Mouse (Mus musculus): ENCODE measurements around the gene Tbc1d9b.
"Not testable (repeated sequence)": the region's sequence is repeated elsewhere in the genome, so short reads cannot be mapped to it uniquely, and the experiment has no call there.

The Tbc1d9b gene

GRCm38 (mm10) chr11:50138206-50138822 lies 7.1 kb downstream of the Tbc1d9b start:
- no peak for DNase-seq (ENCODE audit: low spot score in 2 of 2)

DNA sequence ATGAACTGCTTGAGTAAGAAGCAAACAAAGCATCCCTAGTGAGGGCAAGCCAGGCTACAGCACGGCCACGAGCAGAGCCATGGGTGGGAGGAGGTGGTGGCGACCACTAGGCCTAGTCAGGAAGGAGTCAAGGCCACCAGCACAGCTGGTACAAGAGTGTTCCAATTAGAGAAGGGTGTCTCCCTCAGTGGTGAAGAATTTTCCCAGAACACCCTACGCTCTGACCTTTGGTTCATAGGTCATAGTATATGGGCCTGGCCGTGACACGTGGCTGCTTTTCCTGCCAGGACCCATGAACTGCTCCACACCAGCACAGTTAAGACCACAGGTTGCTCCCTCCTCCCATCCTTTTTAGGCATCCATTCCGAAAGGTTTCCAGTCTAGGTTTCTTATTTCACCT lies 8.4 kb downstream of the Tbc1d9b start:
- DNase-seq (ENCODE audit: low spot score in 2 of 2): no peak

DNA sequence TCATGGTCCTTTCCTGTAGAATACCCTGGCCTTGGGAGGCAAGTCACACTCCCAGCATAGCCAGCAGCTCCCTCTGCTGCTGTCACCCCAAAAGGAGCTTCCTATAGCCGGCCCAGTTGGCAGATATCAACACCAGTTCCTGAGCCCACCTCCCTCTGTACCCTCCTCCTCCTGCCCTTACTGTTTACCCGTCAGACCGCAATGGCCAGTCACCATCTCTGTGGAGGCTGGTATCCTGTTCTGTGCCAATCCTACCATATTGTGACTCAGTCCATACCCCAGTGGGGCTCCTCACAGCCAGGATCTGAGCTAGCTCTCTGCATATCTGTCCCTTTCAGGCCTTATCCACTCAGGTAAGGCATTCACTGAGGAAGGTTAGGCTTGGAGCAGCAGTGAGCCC lies 14.3 kb downstream of the Tbc1d9b start:
- DNase-seq (ENCODE audit: low spot score in 2 of 2): no peak

GRCm38 (mm10) chr11:50146121-50146520 lies 14.9 kb downstream of the Tbc1d9b start:
- DNase-seq (ENCODE audit: low spot score in 2 of 2): no peak

DNA sequence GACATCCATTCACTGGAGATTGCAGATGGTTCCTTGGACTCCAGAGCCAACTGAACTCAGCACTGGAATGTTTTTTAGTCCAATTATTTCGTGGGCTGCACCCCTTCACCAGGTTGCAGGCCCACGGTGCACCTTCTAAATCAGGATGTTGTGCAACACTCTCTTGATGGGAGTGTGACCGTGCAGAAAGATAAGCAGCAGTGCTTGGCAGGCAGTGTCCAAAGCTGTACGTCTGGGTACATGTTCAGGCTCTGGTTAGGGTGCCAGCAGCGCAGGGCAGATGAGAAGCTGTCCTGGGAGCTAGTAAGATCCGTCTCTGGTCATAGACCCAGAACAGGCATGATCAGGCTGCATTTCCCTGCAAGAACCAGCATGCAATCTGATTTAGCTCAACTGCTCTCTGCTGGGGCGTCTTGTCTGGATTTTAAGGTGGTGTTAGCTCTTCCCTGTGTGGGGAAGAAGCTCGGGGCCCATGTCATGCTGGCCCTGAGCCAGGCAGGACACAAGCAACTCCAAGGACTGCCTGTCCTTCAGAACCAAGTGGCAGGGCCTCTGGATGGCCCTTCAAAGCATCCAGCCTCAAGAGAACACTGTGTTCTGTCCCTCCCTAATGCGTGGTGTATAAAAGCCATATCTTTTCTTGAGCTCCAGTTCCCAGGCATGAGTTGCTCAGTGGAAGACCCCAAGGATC lies 16.2 kb downstream of the Tbc1d9b start:
- no peak for DNase-seq (ENCODE audit: low spot score in 2 of 2)

GRCm38 (mm10) chr11:50147958-50148476 lies 16.8 kb downstream of the Tbc1d9b start:
- DNase-seq (ENCODE audit: low spot score in 2 of 2): no peak

- no peak for DNase-seq (ENCODE audit: low spot score in 2 of 2)
Observed at GRCm38 (mm10) chr11:50149200-50149599, 18.0 kb downstream of the Tbc1d9b start.

GRCm38 (mm10) chr11:50149603-50150150 lies 18.5 kb downstream of the Tbc1d9b start:
- DNase-seq (ENCODE audit: low spot score in 2 of 2): no peak

- no peak for DNase-seq (ENCODE audit: low spot score in 2 of 2)
Observed at GRCm38 (mm10) chr11:50151374-50151773, 20.2 kb downstream of the Tbc1d9b start.

- no peak for DNase-seq (ENCODE audit: low spot score in 2 of 2)
Observed at GRCm38 (mm10) chr11:50154166-50154565, 23.0 kb downstream of the Tbc1d9b start.

GRCm38 (mm10) chr11:50154777-50155520 lies 23.8 kb downstream of the Tbc1d9b start:
- no peak for DNase-seq (ENCODE audit: low spot score in 2 of 2)

GRCm38 (mm10) chr11:50155785-50156184 lies 24.6 kb downstream of the Tbc1d9b start:
- DNase-seq (ENCODE audit: low spot score in 2 of 2): no peak

- no peak for DNase-seq (ENCODE audit: low spot score in 2 of 2)
Observed at GRCm38 (mm10) chr11:50156725-50157258, 25.6 kb downstream of the Tbc1d9b start.

GRCm38 (mm10) chr11:50158346-50158745 lies 27.1 kb downstream of the Tbc1d9b start:
- no peak for DNase-seq (ENCODE audit: low spot score in 2 of 2)

DNA sequence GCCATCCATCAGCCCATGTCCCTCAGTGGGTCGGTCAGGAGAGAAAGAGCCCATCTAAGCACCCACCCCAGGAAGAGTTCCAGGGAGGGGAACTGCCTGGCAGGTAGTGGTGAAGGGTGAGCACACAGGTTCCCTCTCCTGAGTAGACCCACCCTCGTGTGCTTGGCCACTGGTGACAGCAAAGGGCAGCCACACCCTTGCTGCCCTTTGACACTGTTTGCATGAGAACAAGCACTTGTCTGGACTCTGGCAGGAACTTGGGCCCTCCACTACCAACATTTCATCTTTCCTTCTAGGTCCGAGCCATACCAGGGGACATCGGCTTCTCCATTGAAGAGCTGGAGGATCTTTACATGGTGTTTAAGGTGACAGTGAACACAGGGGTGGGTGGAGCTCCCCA lies 28.2 kb downstream of the Tbc1d9b start:
- no peak for DNase-seq (ENCODE audit: low spot score in 2 of 2)

DNA sequence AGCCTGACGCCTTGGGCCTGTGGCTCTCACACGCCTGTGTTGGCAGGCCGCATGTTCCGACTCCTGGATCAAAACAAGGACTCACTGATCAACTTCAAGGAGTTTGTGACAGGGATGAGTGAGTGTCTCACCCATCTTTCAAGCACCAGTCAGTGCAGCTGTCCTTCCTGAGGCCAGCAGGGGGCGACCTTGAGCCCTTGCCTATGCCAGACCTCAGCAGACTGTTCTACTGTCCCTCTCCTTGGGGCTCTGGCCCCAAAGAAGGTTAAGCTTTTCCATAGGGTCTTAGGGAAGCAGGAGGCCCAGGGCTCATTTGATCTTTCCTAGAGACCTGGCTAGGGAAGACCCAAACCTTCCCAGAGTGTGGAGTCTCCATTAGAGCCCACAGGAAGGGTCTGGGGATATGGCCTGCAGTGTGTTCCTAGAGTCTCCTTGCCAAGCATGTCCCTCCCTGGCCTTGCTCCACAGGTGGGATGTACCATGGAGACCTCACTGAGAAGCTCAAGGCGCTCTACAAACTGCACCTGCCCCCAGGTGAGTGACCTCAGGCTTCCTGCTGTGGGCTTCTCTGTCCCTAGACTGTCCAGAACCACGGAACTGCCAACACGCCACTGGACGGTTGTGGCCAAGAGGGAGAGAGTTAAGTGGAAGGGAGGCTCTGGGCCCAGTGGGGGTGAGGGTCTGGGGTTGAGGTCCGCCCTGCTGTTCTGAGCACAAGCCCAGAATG lies 30.5 kb downstream of the Tbc1d9b start:
- DNase-seq (ENCODE audit: low spot score in 2 of 2): peak in 1 of 2 experiments; percentile 33

DNA sequence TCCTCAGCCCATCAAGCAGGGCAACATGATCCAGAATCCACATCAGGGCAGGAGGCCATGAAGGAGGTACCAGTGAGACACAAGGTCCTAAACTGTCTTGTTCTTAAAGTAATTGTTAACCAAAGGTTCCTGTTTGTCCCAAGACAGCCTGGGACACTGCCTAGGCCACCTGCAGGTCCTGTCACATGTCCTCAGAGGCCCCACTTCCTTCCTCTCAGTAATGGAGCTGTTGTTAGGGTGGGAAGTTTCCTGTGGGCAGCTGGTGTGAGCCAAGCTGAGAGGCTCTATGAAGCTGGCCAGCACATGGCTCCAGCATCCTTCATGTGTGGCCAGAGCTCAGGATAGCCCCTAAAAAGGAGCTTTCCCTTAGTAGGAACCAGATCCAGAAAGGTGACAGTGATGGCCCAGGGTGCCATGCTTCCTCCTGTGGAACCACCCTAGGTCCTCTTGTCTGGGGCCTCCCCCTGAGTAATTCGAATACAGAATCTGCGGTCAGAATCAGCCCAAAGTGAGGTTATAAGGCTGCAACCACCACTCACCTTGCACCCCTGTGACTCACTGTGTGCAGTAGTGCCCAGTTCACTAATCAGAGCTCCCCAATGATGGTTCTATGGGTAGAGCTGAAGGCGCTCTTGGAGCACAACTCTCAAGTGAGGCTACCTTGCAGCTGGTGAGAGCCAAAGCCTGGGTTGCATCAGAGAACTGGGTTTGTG lies 31.3 kb downstream of the Tbc1d9b start:
- DNase-seq (ENCODE audit: low spot score in 2 of 2): no peak

GRCm38 (mm10) chr11:50168352-50168751 lies 37.2 kb downstream of the Tbc1d9b start:
- no peak for DNase-seq (ENCODE audit: low spot score in 2 of 2)

- not testable (repeated sequence) for DNase-seq (ENCODE audit: low spot score in 2 of 2)
Observed at GRCm38 (mm10) chr11:50174111-50174729, 43.0 kb downstream of the Tbc1d9b start, which contains the start of gene Mrnip. TSS of gene Mrnip (plus strand) at chr11:50174444.

DNA sequence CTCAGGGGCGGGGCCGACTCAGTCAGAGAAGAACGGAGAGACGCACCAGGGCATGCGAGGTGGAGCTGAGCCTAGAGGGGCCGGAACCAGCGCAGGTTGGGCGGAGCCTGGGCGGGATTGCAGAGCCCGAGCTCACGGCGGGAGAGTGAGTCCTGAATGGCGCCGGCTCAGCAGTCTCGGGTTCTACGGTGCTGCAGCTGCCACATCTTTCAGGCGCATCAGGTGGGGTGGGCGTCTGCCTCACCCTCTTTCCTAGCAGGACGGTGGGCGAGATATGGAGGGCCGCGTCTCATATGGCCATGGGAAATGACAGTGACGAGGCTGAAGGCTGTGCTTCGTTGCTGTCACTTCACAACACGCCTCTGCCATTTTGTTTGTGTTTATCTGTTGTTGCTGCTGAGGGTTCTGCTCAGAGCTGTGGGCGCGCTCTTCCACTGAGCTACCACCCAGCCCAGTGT lies 43.6 kb downstream of the Tbc1d9b start:
- DNase-seq (ENCODE audit: low spot score in 2 of 2): peak; percentile 88 to 94
